Mouse (Mus musculus) limb, embryonic 15.5 days (tissue): ENCODE measurements around the gene Ccne1. TPM values are rescaled to one million over a fixed set of nuclear protein-coding genes. Genes with fewer than 3 reads are reported as not detected.

Source experiments
- ATAC-seq: fragments of 200-750 bp; cut with Nextera tagmentation; 2 replicates; pipeline ENCODE4 v1.8.0; 2017; ENCODE audit warnings: low read depth, moderate TSS enrichment; ENCODE audit not compliant: insufficient number of reproducible peaks, low FRiP score, low TSS enrichment
- H3K27ac ChIP-seq: fragments of 300-500 bp; sonication (generic); 2 replicates; pipeline ENCODE4 v1.5.1; 2015; ENCODE audit warnings: moderate library complexity, mild to moderate bottlenecking, inconsistent platforms
- H3K27me3 ChIP-seq: fragments of 300-500 bp; sonication (generic); 2 replicates; pipeline ENCODE4 v1.6.1; 2015; ENCODE audit warnings: inconsistent platforms
- H3K36me3 ChIP-seq: fragments of 300-500 bp; sonication (generic); 2 replicates; pipeline ENCODE4 v1.6.1; 2015; ENCODE audit warnings: inconsistent platforms
- H3K4me1 ChIP-seq: fragments of 300-500 bp; sonication (generic); 2 replicates; pipeline ENCODE4 v1.6.1; 2015; ENCODE audit warnings: inconsistent platforms
- H3K4me2 ChIP-seq: fragments of 300-500 bp; sonication (generic); 2 replicates; pipeline ENCODE4 v1.6.1; 2015; ENCODE audit warnings: mild to moderate bottlenecking, inconsistent platforms
- H3K4me3 ChIP-seq: fragments of 300-500 bp; sonication (generic); 2 replicates; pipeline ENCODE4 v1.5.1; 2015; ENCODE audit warnings: mild to moderate bottlenecking, inconsistent platforms
- H3K9ac ChIP-seq: fragments of 300-500 bp; sonication (generic); 2 replicates; pipeline ENCODE4 v1.6.1; 2015; ENCODE audit warnings: inconsistent platforms
- H3K9me3 ChIP-seq: fragments of 300-500 bp; sonication (generic); 2 replicates; pipeline ENCODE4 v1.6.1; 2016; ENCODE audit warnings: inconsistent platforms
- WGBS: fragments of 180-500 bp; shearing (Covaris S2); methylation state at CpG from one replicate; pipeline ENCODE4 v1.1.7; 2015; 5-methylcytosine and 5-hydroxymethylcytosine counted together
- polyA plus RNA-seq: library from polyadenylated mRNA; unstranded; fragments of >200 nt; fragmentation: Nextera tagmentation; extraction: Ambion mirVana; gene quantifications from 2 replicates; pipeline ENCODE4 v1.2.1, GENCODE M21; 2015

Gene Ccne1
- polyA plus RNA-seq, 1 experiment from 2014 or later: 55.6 TPM

DNA sequence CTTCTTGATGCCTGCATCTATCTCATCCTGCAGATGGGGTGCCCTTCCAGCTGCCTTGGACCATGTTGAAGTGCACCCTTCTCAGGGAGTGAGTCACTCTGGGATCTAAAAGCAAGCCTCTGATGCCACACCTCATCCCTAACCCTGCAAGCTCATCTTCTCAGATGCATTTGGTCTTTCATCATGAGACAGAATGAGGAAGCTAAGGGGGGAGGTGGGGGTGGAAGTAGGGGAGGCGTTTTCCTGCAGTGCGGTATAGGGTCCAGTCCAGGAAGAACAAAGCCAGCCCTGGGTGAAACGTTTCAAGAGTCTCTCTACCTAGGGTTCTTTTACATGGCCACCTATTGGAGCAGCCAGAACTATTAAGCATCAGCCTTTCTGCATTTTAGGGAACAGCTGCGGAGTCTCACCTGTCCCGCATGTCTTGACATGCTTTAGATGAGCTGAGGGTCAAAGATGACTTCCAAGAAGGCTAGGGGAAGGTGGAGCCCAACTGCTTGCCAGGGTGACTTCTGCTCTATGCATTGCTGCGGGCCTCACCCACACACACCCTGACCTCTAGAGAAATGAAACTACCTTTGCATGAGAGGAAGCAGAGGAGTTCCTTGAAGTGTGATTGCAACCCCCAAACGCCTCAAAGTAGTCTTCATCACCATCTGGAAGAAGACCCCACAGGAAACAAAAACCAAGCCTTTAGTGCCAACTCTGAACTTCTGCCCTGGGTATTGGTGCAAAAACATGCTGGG is 17.2 kb downstream of the Ccne1 start:
- no peaks in the 10 kb centered on the region for H3K9me3 ChIP-seq
- peaks cover 24% of the 10 kb centered on the region for H3K4me1 ChIP-seq
- H3K27ac ChIP-seq: no peak overlapping the region
- H3K9ac ChIP-seq: no peak overlapping the region
- no peak for ATAC-seq
- no peak overlapping the region for H3K4me2 ChIP-seq
- 72% methylated on average over 7 of the region's 7 CpGs for WGBS
- no peak overlapping the region for H3K4me3 ChIP-seq
- no peaks in the 10 kb centered on the region for H3K27me3 ChIP-seq
- H3K36me3 ChIP-seq: no peaks in the 10 kb centered on the region

- H3K4me1 ChIP-seq: peaks cover 32% of the 10 kb centered on the region
- no peak overlapping the region for H3K4me2 ChIP-seq
- no peak overlapping the region for H3K9ac ChIP-seq
- H3K27ac ChIP-seq: no peak overlapping the region
- no peaks in the 10 kb centered on the region for H3K9me3 ChIP-seq
- no peaks in the 10 kb centered on the region for H3K36me3 ChIP-seq
- H3K27me3 ChIP-seq: no peaks in the 10 kb centered on the region
- WGBS: 71% methylated on average over 2 of the region's 2 CpGs
- ATAC-seq: no peak
- no peak overlapping the region for H3K4me3 ChIP-seq
Measured at GRCm38 (mm10) chr7:38088456-38088855, 18.9 kb downstream of the Ccne1 start.

- no peaks in the 10 kb centered on the region for H3K27me3 ChIP-seq
- 78% methylated on average over 8 of the region's 8 CpGs for WGBS
- H3K4me2 ChIP-seq: no peak overlapping the region
- ATAC-seq: no peak
- no peak overlapping the region for H3K27ac ChIP-seq
- H3K36me3 ChIP-seq: no peaks in the 10 kb centered on the region
- H3K4me1 ChIP-seq: peaks cover 30% of the 10 kb centered on the region
- no peak overlapping the region for H3K4me3 ChIP-seq
- H3K9me3 ChIP-seq: no peaks in the 10 kb centered on the region
- no peak overlapping the region for H3K9ac ChIP-seq
Measured at GRCm38 (mm10) chr7:38087856-38088255, 19.5 kb downstream of the Ccne1 start.

DNA sequence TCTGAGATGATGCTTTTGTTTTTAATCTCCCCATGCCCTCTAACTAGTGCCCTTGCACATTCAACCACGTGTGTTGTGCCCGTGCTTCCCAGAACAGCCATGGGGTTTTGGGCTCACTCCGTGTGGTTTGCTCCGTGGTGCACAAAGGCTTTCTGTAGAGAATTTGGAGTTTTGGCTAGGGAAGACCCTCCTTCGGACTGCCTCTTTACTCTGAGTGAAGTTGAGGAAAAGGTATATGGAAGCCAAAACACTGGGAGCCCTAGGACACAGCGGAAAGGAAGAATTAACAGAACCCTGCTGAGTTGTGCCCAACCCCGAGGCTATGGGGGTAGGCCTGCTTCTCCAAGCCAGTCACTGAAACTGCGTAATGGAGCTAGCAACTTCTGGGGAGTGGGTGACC is 20.9 kb downstream of the Ccne1 start:
- Histone ChIP-seq H3K27me3 (no peaks in the 10 kb centered on the region), H3K4me2 (no peak overlapping the region), H3K9ac (no peak overlapping the region), H3K4me3 (no peak overlapping the region), H3K27ac (peak overlapping the region; percentile 81), H3K9me3 (no peaks in the 10 kb centered on the region), H3K36me3 (no peaks in the 10 kb centered on the region), H3K4me1 (peaks cover 30% of the 10 kb centered on the region)
- no peak for ATAC-seq
- WGBS: 43% methylated on average over 8 of the region's 8 CpGs

DNA sequence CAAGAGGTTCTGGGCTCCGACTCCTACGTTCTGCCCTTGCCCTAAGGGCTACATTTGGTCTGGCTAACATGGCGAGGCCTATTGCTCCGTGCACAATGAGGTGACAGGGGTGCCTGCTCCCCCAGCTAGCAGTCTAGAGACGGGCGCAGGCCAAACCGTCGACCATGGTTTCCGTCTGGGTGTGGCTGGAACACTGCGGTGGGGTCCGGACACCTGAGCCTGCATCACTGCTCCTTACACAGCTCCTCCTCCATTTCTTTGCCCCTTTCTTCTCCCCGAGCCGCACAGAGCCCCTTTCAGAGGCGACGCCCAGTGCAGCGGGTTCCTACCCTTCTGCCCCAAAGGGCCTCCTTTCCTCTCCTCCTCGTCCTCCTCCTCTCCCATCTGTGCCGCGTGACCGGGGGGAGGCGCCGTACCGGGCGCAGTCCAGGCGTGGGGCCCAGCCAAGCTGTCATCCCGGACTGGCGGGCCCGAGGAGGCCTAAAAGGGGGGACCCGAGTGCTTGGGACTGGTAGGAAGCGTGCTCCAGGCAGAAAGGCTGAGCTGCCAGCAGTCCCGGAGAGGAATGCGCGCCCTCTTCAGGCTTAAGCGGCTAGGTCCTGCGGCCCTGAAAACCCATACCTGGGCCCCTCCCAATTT is 21.6 kb downstream of the Ccne1 start:
- no peaks in the 10 kb centered on the region for H3K9me3 ChIP-seq
- peak; percentile 65 for ATAC-seq
- H3K27me3 ChIP-seq: no peaks in the 10 kb centered on the region
- H3K27ac ChIP-seq: peak overlapping the region; percentile 81
- H3K36me3 ChIP-seq: no peaks in the 10 kb centered on the region
- 1% methylated on average over 27 of the region's 35 CpGs for WGBS
- H3K4me2 ChIP-seq: peak overlapping the region; percentile 92
- H3K9ac ChIP-seq: peak overlapping the region; percentile 21
- peaks cover 30% of the 10 kb centered on the region for H3K4me1 ChIP-seq
- H3K4me3 ChIP-seq: peak overlapping the region; percentile 51

DNA sequence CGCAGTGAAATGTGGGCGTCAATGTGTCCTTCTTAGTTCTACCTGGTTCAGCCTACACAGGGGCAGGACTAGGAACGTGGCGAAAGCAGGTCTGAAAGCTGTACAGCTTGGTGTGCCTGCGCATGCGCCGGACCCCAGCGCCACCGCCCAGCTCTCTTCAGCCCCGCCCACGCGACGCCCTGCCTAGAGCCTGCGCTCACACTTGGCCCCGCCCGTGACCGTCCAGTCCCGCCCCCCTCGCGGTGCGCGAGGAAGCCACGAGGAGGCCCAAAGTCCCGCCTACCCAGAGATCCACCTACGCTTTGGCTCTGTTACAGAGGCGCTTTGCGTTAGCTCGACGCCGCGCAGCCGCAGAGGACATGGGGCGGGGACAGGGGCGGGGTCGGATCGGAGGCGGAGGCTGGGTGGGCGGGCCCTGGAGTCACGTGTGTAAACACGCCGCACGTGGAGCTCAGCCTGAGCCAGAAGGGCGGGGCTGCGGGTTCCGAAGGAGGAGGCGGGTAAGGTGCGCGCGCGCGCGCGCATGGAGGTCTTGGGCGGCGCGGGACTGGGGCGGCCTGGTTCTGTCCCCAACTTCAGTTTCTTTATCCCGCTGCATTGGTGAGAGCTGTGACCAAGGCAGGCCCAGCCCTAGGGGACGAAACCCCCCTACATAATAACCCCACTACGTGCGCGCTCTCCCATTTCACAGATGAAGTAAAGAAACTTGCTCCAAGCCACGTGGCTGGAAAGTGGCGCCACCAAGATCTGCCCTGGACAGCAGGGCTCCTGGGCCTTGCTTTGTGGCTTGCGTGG is 22.4 kb downstream of the Ccne1 start:
- under 1% methylated on average over 63 of the region's 65 CpGs for WGBS
- no peaks in the 10 kb centered on the region for H3K27me3 ChIP-seq

GRCm38 (mm10) chr7:38082971-38083370 is 24.4 kb downstream of the Ccne1 start:
- Histone ChIP-seq H3K27ac (no peak overlapping the region), H3K9ac (no peak overlapping the region), H3K4me2 (no peak overlapping the region), H3K4me3 (no peak overlapping the region), H3K9me3 (no peaks in the 10 kb centered on the region), H3K27me3 (no peaks in the 10 kb centered on the region), H3K36me3 (no peaks in the 10 kb centered on the region), H3K4me1 (peaks cover 28% of the 10 kb centered on the region)
- no peak for ATAC-seq

More for the DNA sequence above, 22.4 kb downstream of the Ccne1 start:
- Histone ChIP-seq H3K36me3 (no peaks in the 10 kb centered on the region), H3K9ac (peak overlapping the region; percentile 21; the same call in 1 of the 2 replicates), H3K27ac (peak overlapping the region; percentile 81), H3K9me3 (no peaks in the 10 kb centered on the region), H3K4me3 (peak overlapping the region; percentile 51), H3K4me1 (peaks cover 30% of the 10 kb centered on the region), H3K4me2 (peak overlapping the region; percentile 92)
- peak; percentile 97 for ATAC-seq

DNA sequence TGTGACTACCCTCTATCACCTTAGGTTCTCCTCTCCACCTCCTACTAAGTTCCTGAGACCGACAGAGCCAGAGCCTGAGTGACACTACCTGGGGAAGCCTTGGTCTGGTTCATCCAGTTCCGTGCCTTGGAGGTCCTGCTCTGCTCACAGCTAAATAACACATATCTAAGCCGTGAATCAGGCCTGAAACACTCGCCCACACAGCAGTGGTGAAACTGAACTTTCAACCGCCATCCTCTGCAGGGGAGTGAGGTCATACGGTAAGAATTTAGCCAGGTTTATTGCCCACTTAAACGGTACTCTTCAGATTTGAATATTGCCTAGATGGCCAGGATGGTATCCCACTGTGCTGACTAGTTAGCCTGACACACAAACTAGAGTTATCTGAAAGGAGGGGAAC is 30.1 kb downstream of the Ccne1 start:
- H3K27ac ChIP-seq: no peak overlapping the region
- H3K27me3 ChIP-seq: peaks cover 8% of the 10 kb centered on the region; the same call in 1 of the 2 replicates
- WGBS: 32% methylated on average over 7 of the region's 7 CpGs
- peaks cover 13% of the 10 kb centered on the region; the same call in 1 of the 2 replicates for H3K4me1 ChIP-seq
- H3K4me3 ChIP-seq: no peak overlapping the region
- H3K4me2 ChIP-seq: no peak overlapping the region
- ATAC-seq: no peak
- H3K9ac ChIP-seq: no peak overlapping the region
- no peaks in the 10 kb centered on the region for H3K36me3 ChIP-seq
- no peaks in the 10 kb centered on the region for H3K9me3 ChIP-seq

DNA sequence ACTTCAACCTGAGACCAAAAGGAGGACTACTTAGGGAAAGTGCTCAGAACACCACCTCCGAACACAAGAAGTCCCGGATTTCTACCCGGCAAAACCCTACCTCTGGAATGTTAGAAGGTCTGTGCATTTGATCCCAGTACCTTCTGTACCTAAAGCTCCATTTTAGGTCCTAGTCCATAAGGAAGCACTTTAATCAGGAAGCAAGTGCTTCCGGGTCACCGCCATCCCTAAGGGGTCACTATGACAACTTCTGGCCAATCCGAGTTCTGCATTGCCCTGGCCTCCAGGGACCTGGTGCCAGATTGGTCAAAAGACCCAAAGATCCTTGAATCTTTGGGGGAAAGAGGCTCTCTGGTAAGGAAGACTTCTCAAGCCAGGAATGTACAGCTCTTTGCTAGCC is 31.8 kb downstream of the Ccne1 start:
- Histone ChIP-seq H3K27ac (no peak overlapping the region), H3K4me2 (no peak overlapping the region), H3K27me3 (peaks cover 8% of the 10 kb centered on the region; the same call in 1 of the 2 replicates), H3K9me3 (no peaks in the 10 kb centered on the region), H3K36me3 (no peaks in the 10 kb centered on the region), H3K4me1 (peaks cover 13% of the 10 kb centered on the region; the same call in 1 of the 2 replicates), H3K4me3 (no peak overlapping the region), H3K9ac (no peak overlapping the region)
- ATAC-seq: no peak
- 61% methylated on average over 6 of the region's 6 CpGs for WGBS

DNA sequence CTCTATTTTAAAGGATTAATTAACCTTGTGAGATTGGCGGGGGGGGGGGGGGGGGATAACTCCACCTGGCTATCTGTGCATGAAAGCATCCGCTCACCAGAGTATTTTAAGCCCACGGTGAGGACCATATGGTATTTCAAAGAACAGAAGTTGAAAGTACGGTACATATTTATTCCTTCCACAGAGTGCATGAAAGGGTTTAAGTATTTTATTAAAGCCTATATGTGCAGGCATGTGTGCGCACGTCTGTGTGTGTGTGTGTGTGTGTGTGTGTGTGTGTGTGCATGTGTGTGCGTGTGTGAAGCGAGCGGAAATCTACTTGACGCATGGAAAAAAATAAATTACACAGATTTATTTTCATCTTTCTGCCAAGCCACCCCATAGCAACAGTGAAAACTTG is 32.4 kb downstream of the Ccne1 start:
- H3K4me1 ChIP-seq: peaks cover 13% of the 10 kb centered on the region; the same call in 1 of the 2 replicates
- H3K27me3 ChIP-seq: peaks cover 8% of the 10 kb centered on the region; the same call in 1 of the 2 replicates
- H3K9me3 ChIP-seq: no peaks in the 10 kb centered on the region
- no peak overlapping the region for H3K9ac ChIP-seq
- 33% methylated on average over 10 of the region's 10 CpGs for WGBS
- H3K36me3 ChIP-seq: no peaks in the 10 kb centered on the region
- H3K4me3 ChIP-seq: no peak overlapping the region
- H3K4me2 ChIP-seq: peak overlapping the region; percentile 26
- no peak for ATAC-seq
- H3K27ac ChIP-seq: no peak overlapping the region

DNA sequence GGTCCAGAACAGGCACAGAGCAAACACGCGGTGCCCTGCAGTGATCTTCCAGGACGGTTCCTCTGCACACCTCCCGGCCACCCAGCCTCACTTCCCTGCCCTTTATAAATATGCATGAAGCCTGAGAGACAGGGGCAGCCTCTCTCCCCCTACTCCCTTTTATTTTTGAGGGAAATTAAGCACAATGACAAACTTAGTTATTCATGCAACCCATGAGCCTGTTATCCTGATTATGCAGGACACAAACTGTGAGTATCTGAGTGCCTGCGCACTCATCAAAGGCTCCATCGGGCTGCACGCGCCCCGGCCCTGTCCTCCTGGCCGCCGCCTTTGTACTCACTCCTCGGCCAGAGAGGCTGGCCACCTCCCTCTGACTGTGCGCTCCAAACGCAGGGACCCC is 32.8 kb downstream of the Ccne1 start:
- H3K4me1 ChIP-seq: peaks cover 13% of the 10 kb centered on the region; the same call in 1 of the 2 replicates
- H3K36me3 ChIP-seq: no peaks in the 10 kb centered on the region
- no peak for ATAC-seq
- no peak overlapping the region for H3K4me3 ChIP-seq
- WGBS: 9% methylated on average over 14 of the region's 14 CpGs
- H3K27ac ChIP-seq: no peak overlapping the region
- H3K9ac ChIP-seq: no peak overlapping the region
- H3K27me3 ChIP-seq: peaks cover 8% of the 10 kb centered on the region; the same call in 1 of the 2 replicates
- H3K4me2 ChIP-seq: peak overlapping the region; percentile 26
- H3K9me3 ChIP-seq: no peaks in the 10 kb centered on the region
